7 mouse cellular contexts compared by ENCODE assay signal in genomic region chr7:112868551-112869465, GRCm38 (mm10).
DNase-seq lines count a peak whose midpoint lies in the region; ATAC-seq and TF ChIP-seq lines count a peak whose summit lies in the region.

No protein-coding gene starts in this region.

- TF ChIP-seq CTCF in G1E (IDR thresholded peaks at IDR 0.05; ENCODE audit: low read depth, low read length): peak; percentile 35; the same call in 1 of the 2 replicates
- 0 out of 2 replicates have a peak, but pooled peaks have one; percentile 10 for TF ChIP-seq CTCF in olfactory bulb, adult 2 months (IDR thresholded peaks at IDR 0.05; ENCODE audit: insufficient read depth, low read depth, low read length)

- peak overlapping the region; percentile 43; the same call in 1 of the 2 replicates for H3K27ac ChIP-seq in intestine, embryonic 16.5 days (ENCODE audit: low read length)
- peak overlapping the region; percentile 72 for H3K27ac ChIP-seq in limb, embryonic 15.5 days
- H3K27ac ChIP-seq in olfactory bulb, adult 2 months (ENCODE audit: insufficient read depth, low read depth, low read length): no peak overlapping the region

- TF ChIP-seq POLR2A in olfactory bulb, adult 2 months (IDR thresholded peaks at IDR 0.05; ENCODE audit: insufficient read depth, low read depth, low read length): no peak

- H3K9ac ChIP-seq in intestine, embryonic 16.5 days (ENCODE audit: low read depth, low read length): 0 out of 2 replicates have a peak overlapping the region, but pooled peaks have one; percentile 44
- no peak overlapping the region for H3K9ac ChIP-seq in limb, embryonic 15.5 days

- 45% methylated on average over 7 of the region's 8 CpGs for WGBS in intestine, embryonic 16.5 days
- 15% methylated on average over 7 of the region's 8 CpGs for WGBS in limb, embryonic 15.5 days
- 60% methylated on average over 7 of the region's 8 CpGs for WGBS in olfactory bulb, adult 2 months

- ATAC-seq in G1E (ENCODE audit: extremely low read depth, insufficient number of reproducible peaks, low FRiP score, poor library complexity, severe bottlenecking): no peak
- ATAC-seq in intestine, embryonic 16.5 days: no peak
- no peak for ATAC-seq in limb, embryonic 15.5 days (ENCODE audit: insufficient number of reproducible peaks, low FRiP score, low TSS enrichment, low read depth)

- H3K27me3 ChIP-seq in G1E (ENCODE audit: insufficient read depth, low read length): peaks cover 8% of the 10 kb centered on the region
- H3K27me3 ChIP-seq in intestine, embryonic 16.5 days (replicated peaks; ENCODE audit: control insufficient read depth, insufficient read depth, low read length): no peaks in the 10 kb centered on the region
- H3K27me3 ChIP-seq in limb, embryonic 15.5 days: no peaks in the 10 kb centered on the region

- H3K36me3 ChIP-seq in G1E (replicated peaks): no peaks in the 10 kb centered on the region
- H3K36me3 ChIP-seq in intestine, embryonic 16.5 days (ENCODE audit: control insufficient read depth, insufficient read depth, low read length): 0 out of 2 replicates have a peak, but pooled peaks cover 2% of the 10 kb centered on the region
- H3K36me3 ChIP-seq in limb, embryonic 15.5 days: no peaks in the 10 kb centered on the region

- DNase-seq in CD4-positive helper T cell, adult 2 months (ENCODE audit: low read depth, low spot score): peak; percentile 22
- DNase-seq in G1E (ENCODE audit: low spot score): no peak
- DNase-seq in cerebellum, postnatal 10 days: peak; percentile 80 to 86
- DNase-seq in frontal cortex, postnatal 36 days (ENCODE audit: low spot score in 2 of 2): peak; percentile 62 to 77

- H3K4me3 ChIP-seq in G1E (ENCODE audit: low read depth, low read length): no peak overlapping the region
- H3K4me3 ChIP-seq in intestine, embryonic 16.5 days (ENCODE audit: low read length): no peak overlapping the region
- H3K4me3 ChIP-seq in limb, embryonic 15.5 days: no peak overlapping the region
- H3K4me3 ChIP-seq in olfactory bulb, adult 2 months (ENCODE audit: insufficient read depth, low read depth, low read length): no peak overlapping the region

- H3K4me1 ChIP-seq in G1E (ENCODE audit: insufficient read depth, low read depth, low read length): no peaks in the 10 kb centered on the region
- no peaks in the 10 kb centered on the region for H3K4me1 ChIP-seq in intestine, embryonic 16.5 days (ENCODE audit: control insufficient read depth, insufficient read depth, low read length)
- peaks cover 25% of the 10 kb centered on the region for H3K4me1 ChIP-seq in limb, embryonic 15.5 days
- no peaks in the 10 kb centered on the region for H3K4me1 ChIP-seq in olfactory bulb, adult 2 months (ENCODE audit: control insufficient read depth, insufficient read depth, low read length)

- no peak overlapping the region for H3K4me2 ChIP-seq in intestine, embryonic 16.5 days (ENCODE audit: low read depth, low read length)
- peak overlapping the region; percentile 15; the same call in 1 of the 2 replicates for H3K4me2 ChIP-seq in limb, embryonic 15.5 days

- peaks cover 24% of the 10 kb centered on the region for H3K9me3 ChIP-seq in G1E (replicated peaks)
- no peaks in the 10 kb centered on the region for H3K9me3 ChIP-seq in intestine, embryonic 16.5 days (ENCODE audit: control insufficient read depth, low read length)
- no peaks in the 10 kb centered on the region for H3K9me3 ChIP-seq in limb, embryonic 15.5 days
